Mouse (Mus musculus) thymus, adult 2 months (tissue): ENCODE measurements around the gene Sytl3. TPM values are rescaled to one million over a fixed set of nuclear protein-coding genes. Genes with fewer than 3 reads are reported as not detected.
"Not testable (repeated sequence)": the region's sequence is repeated elsewhere in the genome, so short reads cannot be mapped to it uniquely, and the experiment has no call there.

Source experiments
- DNase-seq: peaks from one replicate; pipeline ENCODE4 v3.0.0; 2021
- H3K27ac ChIP-seq: fragments of 200-500 bp; 2 replicates; pipeline ENCODE4 v1.5.1; 2012; ENCODE audit warnings: low read length, control low read depth; ENCODE audit not compliant: control insufficient read depth, insufficient read depth
- H3K27me3 ChIP-seq: fragments of 200-500 bp; 2 replicates; pipeline ENCODE4 v1.6.1; 2012; ENCODE audit warnings: mild to moderate bottlenecking, low read length, moderate library complexity, mixed read lengths; ENCODE audit not compliant: control insufficient read depth, insufficient read depth
- H3K36me3 ChIP-seq: fragments of 200-500 bp; 2 replicates; pipeline ENCODE4 v1.6.1; 2012; ENCODE audit warnings: mild to moderate bottlenecking, low read length, moderate library complexity; ENCODE audit not compliant: control insufficient read depth, insufficient read depth
- H3K4me1 ChIP-seq: fragments of 200-500 bp; replicated peaks from 2 replicates; pipeline ENCODE4 v1.6.1; 2012; ENCODE audit warnings: low read length; ENCODE audit not compliant: control insufficient read depth, insufficient read depth
- H3K4me3 ChIP-seq: fragments of 200-500 bp; 2 replicates; pipeline ENCODE4 v1.5.1; 2012; ENCODE audit warnings: mild to moderate bottlenecking, low read length, control low read depth, moderate library complexity; ENCODE audit not compliant: control insufficient read depth, insufficient read depth
- CTCF ChIP-seq: fragments of 200-500 bp; IDR thresholded peaks from 2 replicates; pipeline ENCODE4 v1.5.1; 2012; ENCODE audit warnings: mild to moderate bottlenecking, control low read depth, low read length, moderate library complexity, borderline replicate concordance; ENCODE audit not compliant: control insufficient read depth, poor library complexity, insufficient read depth; ENCODE audit errors: extremely low read depth
- POLR2A ChIP-seq: fragments of 200-500 bp; IDR thresholded peaks from 2 replicates; pipeline ENCODE4 v1.6.1; 2012; ENCODE audit warnings: mild to moderate bottlenecking, low read length, control low read depth, moderate library complexity; ENCODE audit not compliant: control insufficient read depth, poor library complexity, insufficient read depth; ENCODE audit errors: extremely low read depth
- WGBS: fragments of 180-500 bp; shearing (Covaris S2); methylation state at CpG from one replicate; pipeline ENCODE4 v1.1.7; 2018; 5-methylcytosine and 5-hydroxymethylcytosine counted together
- polyA plus RNA-seq: library from polyadenylated mRNA; depleted of rRNA; stranded (reverse); fragments of >200 nt; gene quantifications from 2 replicates; pipeline ENCODE4 v1.2.3, GENCODE M21; 2012

The Sytl3 gene
- polyA plus RNA-seq, 1 experiment = 40.1 TPM

DNA sequence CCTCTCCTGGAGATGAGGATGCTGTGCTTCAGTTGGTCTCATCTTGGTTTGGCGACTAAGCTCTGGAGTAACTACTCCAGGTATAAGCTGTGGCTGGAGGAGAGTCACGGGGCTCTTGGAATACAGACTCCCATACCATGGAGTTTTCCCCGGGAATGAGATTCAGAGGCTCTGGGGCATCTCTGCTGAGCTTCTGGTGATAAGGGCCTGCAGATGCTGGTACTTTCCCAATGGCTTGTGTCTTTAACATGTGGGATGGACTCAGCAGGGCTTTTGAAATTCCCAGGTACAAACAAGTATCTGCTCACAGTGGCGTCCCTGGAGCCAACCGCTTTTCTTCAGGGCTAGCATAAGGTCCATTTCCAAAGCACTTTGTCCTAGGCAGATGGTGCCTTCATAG is 48.5 kb downstream of the Sytl3 start:
- not testable (repeated sequence) for H3K4me1 ChIP-seq, H3K4me3 ChIP-seq, DNase-seq, H3K27ac ChIP-seq, H3K27me3 ChIP-seq, H3K36me3 ChIP-seq
- WGBS = 92% methylated on average over 5 of the region's 5 CpGs

DNA sequence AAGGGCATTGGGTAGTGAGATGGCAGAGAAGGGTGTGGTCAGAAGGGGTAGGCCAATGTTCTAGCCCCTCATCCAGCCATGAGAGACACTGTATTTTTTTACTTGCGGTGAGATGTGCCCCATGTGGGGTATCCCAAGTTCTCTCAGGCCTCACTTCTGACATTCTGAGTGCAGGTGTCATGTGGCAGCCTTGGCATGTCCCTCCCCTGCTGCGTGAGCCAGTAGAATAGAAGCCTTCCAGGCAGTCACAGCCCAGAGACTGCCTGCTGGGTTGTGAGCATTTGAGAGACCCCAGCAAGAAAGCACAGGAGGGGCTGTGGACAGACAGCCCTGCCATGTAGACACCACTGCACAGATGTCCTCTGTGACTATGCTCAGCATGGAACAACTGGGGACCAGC is 49.3 kb downstream of the Sytl3 start:
- WGBS = 98% methylated on average over 2 of the region's 2 CpGs
- not testable (repeated sequence) for H3K4me1 ChIP-seq, H3K36me3 ChIP-seq, DNase-seq, H3K27ac ChIP-seq, H3K27me3 ChIP-seq, H3K4me3 ChIP-seq

DNA sequence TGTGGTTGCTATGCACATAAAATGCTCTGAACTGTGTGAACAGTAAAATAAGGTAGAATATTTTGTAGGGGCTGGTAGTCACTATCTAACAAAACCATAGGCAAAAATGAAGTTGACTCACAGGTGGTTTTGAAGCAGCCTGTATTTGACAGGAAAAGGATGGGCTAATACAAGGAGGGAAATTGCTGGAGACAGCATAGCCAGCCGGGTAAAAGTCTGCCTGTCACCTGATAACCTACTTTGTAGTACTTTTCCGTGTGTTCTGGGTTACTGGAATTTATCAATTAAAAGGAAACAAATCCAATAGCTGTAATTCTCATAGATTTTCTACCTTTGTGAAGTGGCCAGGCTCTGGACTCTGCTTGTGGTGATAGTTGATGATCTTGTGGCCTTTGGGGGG is 54.6 kb downstream of the Sytl3 start:
- not testable (repeated sequence) for H3K27me3 ChIP-seq, DNase-seq, H3K4me1 ChIP-seq, H3K36me3 ChIP-seq, H3K4me3 ChIP-seq, H3K27ac ChIP-seq
- 91% methylated on average over 2 of the region's 2 CpGs for WGBS

DNA sequence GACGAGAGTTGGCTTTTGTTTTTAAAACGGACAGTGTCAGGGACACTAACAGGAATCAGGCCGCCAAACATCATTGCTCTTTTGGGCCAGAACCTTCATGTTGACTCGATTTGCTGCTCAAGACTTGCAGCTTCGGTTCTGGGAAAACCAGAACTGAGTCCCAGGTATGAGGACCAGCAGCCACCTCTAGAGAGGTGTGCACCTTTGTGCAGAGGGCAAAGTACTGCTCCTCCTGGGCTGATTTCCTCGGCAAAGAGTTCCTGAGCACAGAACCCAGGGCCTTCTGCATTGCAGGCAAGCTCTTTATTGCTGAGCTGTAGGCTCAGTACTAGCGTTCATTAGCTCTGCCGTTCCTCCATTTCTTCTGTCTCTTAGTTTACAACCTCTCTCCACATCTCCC is 55.1 kb downstream of the Sytl3 start:
- WGBS = 98% methylated on average over 8 of the region's 8 CpGs
- not testable (repeated sequence) for H3K4me1 ChIP-seq, H3K27ac ChIP-seq, H3K27me3 ChIP-seq, H3K4me3 ChIP-seq, H3K36me3 ChIP-seq, DNase-seq

DNA sequence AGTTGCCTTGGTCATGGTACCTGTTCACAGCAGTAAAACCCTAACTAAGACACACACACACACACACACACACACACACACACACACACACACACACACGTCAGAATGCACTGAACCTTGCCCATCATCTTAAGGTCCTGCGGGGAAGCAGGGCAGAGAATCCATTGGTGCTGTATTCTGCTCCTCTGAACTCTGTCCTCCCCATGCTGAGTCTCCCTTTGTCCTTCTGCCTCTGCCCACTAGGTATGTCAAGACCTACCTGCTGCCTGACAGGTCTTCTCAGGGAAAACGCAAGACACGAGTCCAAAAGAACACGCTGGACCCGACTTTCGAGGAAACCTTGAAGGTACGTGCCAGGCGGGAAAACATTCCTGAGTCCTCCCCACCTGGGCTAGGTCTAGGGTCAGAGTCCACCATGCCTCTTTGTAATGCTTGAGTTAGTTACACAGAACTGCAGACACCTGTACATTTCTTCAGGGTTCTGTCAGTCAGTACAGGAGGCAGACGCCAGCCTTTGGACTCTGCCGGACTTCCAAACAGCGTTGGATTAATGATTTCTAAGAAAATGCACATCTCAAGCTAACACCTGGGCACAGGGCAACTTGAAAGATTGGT is 69.2 kb downstream of the Sytl3 start:
- DNase-seq = no peak
- 96% methylated on average over 12 of the region's 12 CpGs for WGBS
- no peak overlapping the region for H3K4me3 ChIP-seq

DNA sequence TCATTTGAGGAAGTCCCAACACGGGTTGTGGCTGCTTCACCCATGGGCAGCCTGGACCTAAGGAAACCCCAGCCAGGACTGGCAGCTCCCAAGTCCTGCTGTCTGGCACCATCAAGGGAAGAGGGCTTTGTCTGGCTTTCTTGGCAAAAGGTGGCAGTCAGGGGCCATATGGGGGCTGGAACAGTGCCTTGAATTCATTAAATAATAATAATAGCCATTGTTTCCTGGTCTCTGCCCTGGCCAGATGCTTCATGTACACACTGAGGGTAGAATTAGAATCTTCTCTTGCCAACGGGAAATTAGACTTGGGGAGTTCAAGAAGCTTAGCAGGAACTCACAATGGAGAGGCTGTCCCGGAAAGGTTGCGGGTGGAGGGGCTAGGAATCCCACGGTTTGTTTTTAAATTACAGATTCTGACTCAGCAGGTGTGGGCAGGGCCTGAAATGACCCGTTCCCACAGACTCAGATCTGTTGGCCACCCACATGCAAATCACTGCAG is 70.4 kb downstream of the Sytl3 start:
- WGBS = 50% methylated on average over 6 of the region's 6 CpGs
- H3K27me3 ChIP-seq = no peaks in the 10 kb centered on the region
- H3K36me3 ChIP-seq = peaks cover 39% of the 10 kb centered on the region
- no peak for TF ChIP-seq POLR2A
- no peak for TF ChIP-seq CTCF
- no peak for DNase-seq
- no peaks in the 10 kb centered on the region for H3K4me1 ChIP-seq
- no peak overlapping the region for H3K4me3 ChIP-seq
- H3K27ac ChIP-seq = no peak overlapping the region

More for the DNA sequence above, 69.2 kb downstream of the Sytl3 start:
- Histone ChIP-seq H3K36me3 (peaks cover 29% of the 10 kb centered on the region), H3K27me3 (no peaks in the 10 kb centered on the region), H3K27ac (no peak overlapping the region), H3K4me1 (no peaks in the 10 kb centered on the region)
- no peak for TF ChIP-seq CTCF
- TF ChIP-seq POLR2A = no peak

DNA sequence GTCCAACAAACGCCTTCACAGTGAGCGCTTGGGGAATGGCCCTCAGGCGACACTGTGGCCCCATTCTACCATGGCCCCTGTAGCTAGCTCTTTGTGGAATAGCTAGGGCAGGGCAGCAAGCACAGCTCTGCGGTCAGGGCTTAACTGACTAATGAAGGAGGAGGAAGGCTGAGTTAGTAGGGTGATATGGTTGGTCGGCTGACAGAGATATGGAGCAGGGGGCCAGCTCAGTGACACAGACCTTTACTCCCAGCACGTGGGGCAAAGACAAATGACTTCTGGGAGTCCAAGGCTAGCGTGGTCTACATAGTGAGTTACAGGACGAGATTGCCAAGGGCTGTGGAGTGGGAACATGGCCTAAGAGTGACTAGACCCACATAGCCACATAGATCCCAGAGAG is 72.2 kb downstream of the Sytl3 start:
- WGBS = 95% methylated on average over 8 of the region's 8 CpGs

More for the DNA sequence above, 72.2 kb downstream of the Sytl3 start:
- Histone ChIP-seq H3K4me3 (no peak overlapping the region), H3K4me1 (peaks cover under 1% of the 10 kb centered on the region; the same call in 1 of the 2 replicates), H3K27me3 (no peaks in the 10 kb centered on the region), H3K36me3 (peaks cover 46% of the 10 kb centered on the region), H3K27ac (no peak overlapping the region)
- DNase-seq = no peak
- TF ChIP-seq POLR2A = no peak
- TF ChIP-seq CTCF = no peak
